Mouse (Mus musculus) mouse trophoblast stem cell (cell line): ENCODE measurements around the gene Tle4.
"Not testable (repeated sequence)": the region's sequence is repeated elsewhere in the genome, so short reads cannot be mapped to it uniquely, and the experiment has no call there.

Experiments
- in situ Hi-C, 2 experiments: fragments of 300-500 bp; cut with MseI, MboI; formaldehyde crosslinking; loops; 2 replicates in 1 of 2; 3 replicates in 1 of 2; pipeline ENCODE4 v1.15.1; 2025

Tle4 gene

DNA sequence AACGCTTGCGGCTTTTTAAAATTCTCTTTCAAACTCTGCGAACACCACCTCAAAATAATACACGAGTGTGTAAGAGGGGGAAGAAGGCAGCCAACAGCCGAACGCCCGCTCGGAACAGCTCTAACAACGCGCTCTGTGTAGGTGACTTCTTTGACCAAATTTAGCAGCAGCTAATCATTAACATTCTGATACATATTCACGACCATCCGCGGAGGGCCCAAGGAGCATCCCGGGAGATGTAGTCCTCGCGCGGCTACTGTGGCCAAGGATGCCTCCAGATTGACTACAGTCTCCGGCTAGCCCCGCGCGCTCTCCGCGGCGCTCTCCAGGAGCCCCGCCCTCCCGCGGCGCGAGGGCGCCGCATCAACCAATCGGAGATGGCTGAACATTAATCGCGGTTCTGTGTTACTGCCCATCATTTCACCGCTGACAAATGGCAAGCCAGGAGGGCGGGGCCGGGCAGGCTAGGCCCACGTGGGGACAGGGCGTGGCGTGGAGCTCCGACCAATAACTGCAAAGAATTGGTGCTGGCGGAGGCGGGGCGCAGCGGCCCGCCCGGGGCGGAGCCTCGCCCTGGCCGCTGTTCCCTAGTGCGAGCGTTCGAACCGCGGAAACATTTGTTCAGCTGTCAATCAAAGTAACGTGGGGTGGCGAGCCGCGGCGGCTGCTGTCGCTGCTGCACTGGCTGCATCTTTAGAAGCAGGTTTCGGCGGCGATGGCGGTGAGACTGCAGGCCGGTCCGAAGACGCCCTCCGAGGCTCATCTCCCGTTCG is at the start of gene Tle4:
TSS of gene Tle4 (minus strand) at position 135 of the 773 bp plus-strand sequence.
- in situ Hi-C loops: no loop called here

GRCm38 (mm10) chr19:14645666-14646065 is 47.8 kb upstream of the Tle4 start:
- in situ Hi-C loops: no loop called here

DNA sequence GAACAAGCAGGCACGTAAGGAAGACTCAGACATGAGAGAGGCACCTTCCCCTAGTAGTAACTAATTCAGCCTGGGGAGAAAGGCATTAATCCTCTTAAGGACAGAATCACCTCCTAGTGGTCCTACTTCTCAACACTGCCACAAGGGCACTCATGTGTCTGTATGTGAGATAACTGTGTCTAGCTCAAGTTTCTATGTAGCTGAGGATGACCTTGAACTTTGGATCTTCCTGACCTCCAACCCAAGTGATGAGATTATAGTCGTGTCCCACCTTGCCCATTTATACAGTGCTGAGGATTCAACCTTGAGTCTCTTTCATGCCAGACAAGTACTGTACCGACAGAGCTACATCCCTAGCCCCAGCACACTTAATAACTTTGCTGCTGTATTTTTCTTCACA is 46.9 kb upstream of the Tle4 start:
- in situ Hi-C loops: no loop called here

- in situ Hi-C loops: not testable (repeated sequence)
Observed at GRCm38 (mm10) chr19:14643091-14643490, 45.2 kb upstream of the Tle4 start.

DNA sequence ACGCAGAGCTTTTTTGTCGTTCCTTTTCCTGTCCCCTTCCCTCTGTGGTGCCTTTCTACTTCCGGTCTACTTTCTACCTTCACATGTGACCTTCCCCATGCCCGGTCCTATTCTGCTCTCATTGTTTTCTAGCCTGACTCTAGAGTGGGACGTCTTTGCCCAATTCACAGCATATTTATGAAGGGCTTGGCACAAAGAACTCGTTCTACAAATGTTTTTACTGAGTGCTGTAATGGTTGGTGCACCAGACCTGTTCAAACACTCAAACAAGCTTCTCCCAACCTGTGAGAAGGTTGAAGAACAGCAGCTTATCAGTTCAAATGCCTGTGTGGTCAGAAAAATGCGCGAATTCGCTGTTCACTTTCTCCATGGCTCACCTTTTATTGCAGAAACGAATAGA is 44.8 kb upstream of the Tle4 start:
- in situ Hi-C loops: no loop called here

DNA sequence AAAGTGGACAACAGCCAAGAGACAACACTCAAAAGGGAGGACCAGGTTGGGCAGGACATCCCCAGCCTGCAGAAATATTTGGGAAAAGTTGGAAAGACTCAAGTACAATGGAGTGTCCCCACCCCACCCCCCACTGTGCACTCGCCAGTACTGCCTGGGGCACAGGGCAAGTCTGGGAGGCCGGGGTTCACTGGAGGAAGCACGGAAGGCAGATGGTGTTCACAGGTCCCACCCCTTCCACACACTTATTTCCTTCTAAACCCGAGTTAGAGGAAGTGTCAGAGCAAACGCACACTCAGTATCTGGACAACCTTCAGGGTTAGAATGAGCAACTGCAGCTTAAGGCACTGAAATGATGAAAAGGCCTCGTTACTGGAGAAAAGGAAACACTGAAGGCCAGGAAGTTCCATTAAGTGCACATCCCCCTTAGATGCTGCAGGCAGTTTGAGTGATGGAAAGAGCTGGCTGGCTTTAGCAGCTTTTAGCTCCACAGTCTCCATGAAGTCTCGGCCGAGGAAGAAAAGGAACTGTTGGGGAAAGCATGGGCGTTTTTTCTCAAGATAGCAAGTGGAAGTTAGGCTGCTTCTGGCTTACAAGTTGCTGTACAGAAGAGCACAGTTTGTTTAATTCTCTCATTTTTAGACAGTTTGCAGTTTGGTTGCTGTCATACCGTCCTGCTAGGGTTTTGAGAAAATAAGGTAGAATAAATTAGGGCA is 37.5 kb upstream of the Tle4 start:
- in situ Hi-C loops: no loop called here

DNA sequence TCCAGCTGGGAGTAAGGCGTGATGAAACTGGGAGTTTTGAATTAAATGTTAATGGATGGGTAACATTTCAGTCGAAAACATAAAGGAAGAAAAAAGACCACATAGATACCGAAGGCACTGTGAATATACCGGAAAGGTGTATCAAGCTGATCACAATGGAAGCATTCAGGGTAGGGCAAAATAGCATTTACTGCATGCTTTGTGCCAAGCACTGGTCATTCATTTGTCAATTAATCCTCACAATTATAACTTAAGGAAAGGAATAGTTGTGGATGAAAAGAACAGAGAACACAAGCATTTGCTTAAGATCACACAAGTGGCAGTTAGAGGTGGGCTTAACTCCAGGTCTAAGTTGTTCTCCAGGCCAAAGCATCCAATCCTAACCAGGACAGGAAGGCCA is 25.5 kb upstream of the Tle4 start:
- in situ Hi-C loops: no loop called here

GRCm38 (mm10) chr19:14620534-14620933 is 22.7 kb upstream of the Tle4 start:
- in situ Hi-C loops: no loop called here

DNA sequence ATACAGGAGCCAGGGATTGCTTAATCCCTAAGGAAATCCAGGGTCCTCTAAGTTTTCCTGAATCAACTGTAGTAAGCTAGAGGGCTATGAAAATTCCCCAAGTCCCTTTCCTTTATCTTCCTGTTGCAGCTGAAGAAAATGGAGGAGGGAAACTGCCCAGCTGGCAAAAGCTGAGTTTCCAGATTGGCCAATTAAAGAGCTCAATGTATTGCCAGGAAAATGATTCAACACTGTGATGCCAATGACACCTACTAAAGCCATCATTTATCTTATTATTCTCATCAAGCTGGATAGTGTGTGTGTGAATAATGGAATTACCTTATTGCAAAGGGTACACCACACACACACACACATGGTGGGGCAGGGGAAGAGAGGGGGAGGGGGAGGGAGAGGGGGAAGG is 22.0 kb upstream of the Tle4 start:
- in situ Hi-C loops: no loop called here

- in situ Hi-C loops: no loop called here
Observed at GRCm38 (mm10) chr19:14614816-14615215, 17.0 kb upstream of the Tle4 start.

- in situ Hi-C loops: no loop called here
Observed at GRCm38 (mm10) chr19:14610542-14611317, 12.9 kb upstream of the Tle4 start.

- in situ Hi-C loops: no loop called here
Observed at GRCm38 (mm10) chr19:14600841-14601240, 3.0 kb upstream of the Tle4 start.

DNA sequence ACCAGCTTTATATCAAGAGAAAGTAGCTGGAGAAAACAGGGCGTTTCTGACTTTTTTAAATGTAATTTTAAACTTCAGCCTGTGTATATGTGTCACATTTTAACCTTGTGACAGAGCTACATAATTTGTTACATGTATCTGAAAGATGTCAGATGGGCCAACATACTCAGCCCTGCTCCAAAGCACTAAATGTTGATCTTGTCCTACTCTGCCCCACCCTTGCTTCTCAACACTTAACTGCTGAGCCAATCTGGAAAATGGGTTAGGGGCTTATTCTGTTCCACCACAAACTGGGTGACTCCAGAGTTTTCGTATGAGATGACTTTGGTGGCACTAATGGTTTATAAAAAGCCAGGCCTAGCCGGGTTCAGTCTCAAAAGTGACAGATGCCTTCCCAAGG is 2.5 kb upstream of the Tle4 start:
- in situ Hi-C loops: no loop called here

DNA sequence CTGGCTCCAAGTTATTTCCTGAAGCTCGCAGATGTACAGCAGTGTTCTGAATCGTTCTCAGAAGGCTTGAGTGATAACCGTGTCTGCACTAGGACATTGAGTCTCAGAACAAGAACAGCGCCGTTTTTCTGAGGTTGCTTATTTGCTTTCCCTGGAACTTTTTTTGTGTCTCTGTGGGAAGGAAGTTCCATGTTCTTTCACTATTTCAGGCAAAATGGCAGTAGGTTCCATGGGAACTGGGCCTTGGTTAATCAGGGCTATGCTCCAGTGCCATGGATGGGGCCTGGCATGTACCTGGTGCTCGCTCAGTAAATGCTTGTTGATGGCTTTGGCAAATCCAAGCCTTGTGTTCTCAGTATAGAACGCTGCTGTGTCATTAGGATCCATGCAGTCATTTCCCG is 2.0 kb upstream of the Tle4 start:
- in situ Hi-C loops: no loop called here

- in situ Hi-C loops: no loop called here
Observed at GRCm38 (mm10) chr19:14598690-14599288, 938 bp upstream of the Tle4 start.

GRCm38 (mm10) chr19:14596941-14597916 is 622 bp downstream of the Tle4 start:
- in situ Hi-C loops: no loop called here

- in situ Hi-C loops: no loop called here
Observed at GRCm38 (mm10) chr19:14596358-14596940, 1.4 kb downstream of the Tle4 start.

GRCm38 (mm10) chr19:14595390-14595997 is 2.4 kb downstream of the Tle4 start:
- in situ Hi-C loops: no loop called here

DNA sequence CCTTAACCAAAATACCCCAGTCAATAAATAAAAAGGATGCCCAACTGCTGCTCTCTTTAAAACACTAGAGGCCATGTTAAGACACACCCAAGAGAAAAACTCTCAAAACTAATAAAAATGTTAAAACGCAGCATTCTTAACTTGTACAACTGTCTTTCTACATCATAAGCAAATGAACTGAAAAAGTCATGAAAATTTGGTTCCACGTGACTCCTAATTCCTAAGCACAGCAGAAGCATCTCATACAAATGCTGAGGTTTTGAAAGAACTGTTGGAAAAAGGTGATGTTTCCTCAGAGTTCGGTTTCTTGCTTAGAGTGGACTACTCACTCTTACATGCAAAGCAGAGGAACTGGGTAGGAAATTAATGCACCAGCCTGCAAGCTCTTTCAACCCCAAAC is 3.3 kb downstream of the Tle4 start:
- in situ Hi-C loops: no loop called here
